Mouse (Mus musculus) cortical plate, adult 2 months (tissue): ENCODE measurements around the gene Dhx34.

Experiments
- CTCF ChIP-seq: fragments of 200-500 bp; IDR thresholded peaks from 2 replicates; pipeline ENCODE4 v1.5.1; 2011; ENCODE audit warnings: mild to moderate bottlenecking, control low read depth, low read length; ENCODE audit not compliant: insufficient read depth; ENCODE audit errors: extremely low read depth
- POLR2A ChIP-seq: fragments of 200-500 bp; IDR thresholded peaks from 2 replicates; pipeline ENCODE4 v1.6.1; 2011; ENCODE audit warnings: mild to moderate bottlenecking, low read length, control low read depth; ENCODE audit not compliant: insufficient read depth; ENCODE audit errors: extremely low read depth

- no peak for TF ChIP-seq CTCF
- TF ChIP-seq POLR2A = no peak
These were observed 39.3 kb upstream of the Dhx34 start for GRCm38 (mm10) chr7:16261097-16261496.
